Mouse (Mus musculus): ENCODE data around the gene Card19. TPM values are rescaled to one million over a fixed set of nuclear protein-coding genes. Genes with fewer than 3 reads are reported as not detected.

Gene Card19
- polyA plus RNA-seq, 1 experiment from 2014 or later, result 34.4 TPM

GRCm38 (mm10) chr13:49183161-49183560, 32.7 kb downstream of the Card19 start:
- Histone ChIP-seq H3K9me3 (replicated peaks; ENCODE audit: control insufficient read depth, low read length) (no peaks in the 10 kb centered on the region), H3K36me3 (replicated peaks; ENCODE audit: control insufficient read depth, insufficient read depth, low read depth, low read length) (no peaks in the 10 kb centered on the region), H3K9ac (replicated peaks; ENCODE audit: low read length) (no peak overlapping the region), H3K4me1 (ENCODE audit: control insufficient read depth, insufficient read depth, low read length) (no peaks in the 10 kb centered on the region), H3K4me3 (ENCODE audit: low read depth, low read length) (no peak overlapping the region), H3K27ac (replicated peaks; ENCODE audit: low read depth, low read length) (no peak overlapping the region), H3K4me2 (ENCODE audit: low read depth, low read length) (no peak overlapping the region), H3K27me3 (ENCODE audit: control insufficient read depth, insufficient read depth, low read length) (no peaks in the 10 kb centered on the region)
- 72% methylated on average over 5 of the region's 5 CpGs for WGBS
- ATAC-seq (replicated peaks; ENCODE audit: insufficient number of reproducible peaks, low FRiP score, low TSS enrichment, low read depth), result no peak
- no peak for DNase-seq (ENCODE audit: low spot score)

GRCm38 (mm10) chr13:49181411-49181984, 34.3 kb downstream of the Card19 start:
- Histone ChIP-seq H3K9ac (replicated peaks; ENCODE audit: low read length) (no peak overlapping the region), H3K4me2 (ENCODE audit: low read depth, low read length) (no peak overlapping the region), H3K9me3 (replicated peaks; ENCODE audit: control insufficient read depth, low read length) (no peaks in the 10 kb centered on the region), H3K4me1 (ENCODE audit: control insufficient read depth, insufficient read depth, low read length) (no peaks in the 10 kb centered on the region), H3K4me3 (ENCODE audit: low read depth, low read length) (no peak overlapping the region), H3K27ac (replicated peaks; ENCODE audit: low read depth, low read length) (no peak overlapping the region), H3K36me3 (replicated peaks; ENCODE audit: control insufficient read depth, insufficient read depth, low read depth, low read length) (no peaks in the 10 kb centered on the region), H3K27me3 (ENCODE audit: control insufficient read depth, insufficient read depth, low read length) (no peaks in the 10 kb centered on the region)
- WGBS, result 95% methylated on average over 3 of the region's 3 CpGs
- no peak for DNase-seq (ENCODE audit: low spot score)
- ATAC-seq (replicated peaks; ENCODE audit: insufficient number of reproducible peaks, low FRiP score, low TSS enrichment, low read depth), result no peak

GRCm38 (mm10) chr13:49180691-49181090, 35.1 kb downstream of the Card19 start:
- ATAC-seq (replicated peaks; ENCODE audit: insufficient number of reproducible peaks, low FRiP score, low TSS enrichment, low read depth), result no peak
- Histone ChIP-seq H3K36me3 (replicated peaks; ENCODE audit: control insufficient read depth, insufficient read depth, low read depth, low read length) (no peaks in the 10 kb centered on the region), H3K4me1 (ENCODE audit: control insufficient read depth, insufficient read depth, low read length) (no peaks in the 10 kb centered on the region), H3K4me3 (ENCODE audit: low read depth, low read length) (no peak overlapping the region), H3K4me2 (ENCODE audit: low read depth, low read length) (no peak overlapping the region), H3K9ac (replicated peaks; ENCODE audit: low read length) (no peak overlapping the region), H3K27me3 (ENCODE audit: control insufficient read depth, insufficient read depth, low read length) (no peaks in the 10 kb centered on the region), H3K9me3 (replicated peaks; ENCODE audit: control insufficient read depth, low read length) (no peaks in the 10 kb centered on the region), H3K27ac (replicated peaks; ENCODE audit: low read depth, low read length) (no peak overlapping the region)
- no peak for DNase-seq (ENCODE audit: low spot score)
- 79% methylated on average over 1 of the region's 1 CpGs for WGBS

GRCm38 (mm10) chr13:49180274-49180673, 35.6 kb downstream of the Card19 start:
- Histone ChIP-seq H3K27me3 (ENCODE audit: control insufficient read depth, insufficient read depth, low read length) (no peaks in the 10 kb centered on the region), H3K27ac (replicated peaks; ENCODE audit: low read depth, low read length) (no peak overlapping the region), H3K9ac (replicated peaks; ENCODE audit: low read length) (no peak overlapping the region), H3K4me1 (ENCODE audit: control insufficient read depth, insufficient read depth, low read length) (no peaks in the 10 kb centered on the region), H3K9me3 (replicated peaks; ENCODE audit: control insufficient read depth, low read length) (no peaks in the 10 kb centered on the region), H3K4me3 (ENCODE audit: low read depth, low read length) (no peak overlapping the region), H3K4me2 (ENCODE audit: low read depth, low read length) (no peak overlapping the region), H3K36me3 (replicated peaks; ENCODE audit: control insufficient read depth, insufficient read depth, low read depth, low read length) (no peaks in the 10 kb centered on the region)
- ATAC-seq (replicated peaks; ENCODE audit: insufficient number of reproducible peaks, low FRiP score, low TSS enrichment, low read depth), result no peak
- no peak for DNase-seq (ENCODE audit: low spot score)
- 87% methylated on average over 5 of the region's 5 CpGs for WGBS

GRCm38 (mm10) chr13:49178839-49179585, 36.8 kb downstream of the Card19 start:
- no peaks in the 10 kb centered on the region for H3K27me3 ChIP-seq (ENCODE audit: control insufficient read depth, insufficient read depth, low read length)
- WGBS, result 52% methylated on average over 18 of the region's 19 CpGs
- no peak overlapping the region for H3K4me3 ChIP-seq (ENCODE audit: low read depth, low read length)
- no peak overlapping the region for H3K9ac ChIP-seq (replicated peaks; ENCODE audit: low read length)
- no peaks in the 10 kb centered on the region for H3K36me3 ChIP-seq (replicated peaks; ENCODE audit: control insufficient read depth, insufficient read depth, low read depth, low read length)
- H3K4me2 ChIP-seq (ENCODE audit: low read depth, low read length), result no peak overlapping the region
- H3K4me1 ChIP-seq (ENCODE audit: control insufficient read depth, insufficient read depth, low read length), result no peaks in the 10 kb centered on the region
- H3K27ac ChIP-seq (replicated peaks; ENCODE audit: low read depth, low read length), result no peak overlapping the region
- no peaks in the 10 kb centered on the region for H3K9me3 ChIP-seq (replicated peaks; ENCODE audit: control insufficient read depth, low read length)
- ATAC-seq (replicated peaks; ENCODE audit: insufficient number of reproducible peaks, low FRiP score, low TSS enrichment, low read depth) (no peak), DNase-seq (ENCODE audit: low spot score) (no peak)

- Histone ChIP-seq H3K4me3 (ENCODE audit: low read depth, low read length) (no peak overlapping the region), H3K36me3 (replicated peaks; ENCODE audit: control insufficient read depth, insufficient read depth, low read depth, low read length) (no peaks in the 10 kb centered on the region), H3K9me3 (replicated peaks; ENCODE audit: control insufficient read depth, low read length) (no peaks in the 10 kb centered on the region), H3K4me1 (ENCODE audit: control insufficient read depth, insufficient read depth, low read length) (no peaks in the 10 kb centered on the region), H3K27me3 (ENCODE audit: control insufficient read depth, insufficient read depth, low read length) (no peaks in the 10 kb centered on the region), H3K27ac (replicated peaks; ENCODE audit: low read depth, low read length) (no peak overlapping the region), H3K4me2 (ENCODE audit: low read depth, low read length) (no peak overlapping the region), H3K9ac (replicated peaks; ENCODE audit: low read length) (no peak overlapping the region)
- DNase-seq (ENCODE audit: low spot score), result no peak
- ATAC-seq (replicated peaks; ENCODE audit: insufficient number of reproducible peaks, low FRiP score, low TSS enrichment, low read depth), result no peak
- WGBS, result 78% methylated on average over 10 of the region's 10 CpGs
Measured at GRCm38 (mm10) chr13:49175509-49175908, 40.3 kb downstream of the Card19 start.

GRCm38 (mm10) chr13:49172971-49173596, 42.8 kb downstream of the Card19 start:
- H3K36me3 ChIP-seq (replicated peaks; ENCODE audit: control insufficient read depth, insufficient read depth, low read depth, low read length), result no peaks in the 10 kb centered on the region
- H3K27me3 ChIP-seq (ENCODE audit: control insufficient read depth, insufficient read depth, low read length), result no peaks in the 10 kb centered on the region
- ATAC-seq (replicated peaks; ENCODE audit: insufficient number of reproducible peaks, low FRiP score, low TSS enrichment, low read depth), result peak; percentile 79
- H3K9me3 ChIP-seq (replicated peaks; ENCODE audit: control insufficient read depth, low read length), result no peaks in the 10 kb centered on the region
- H3K4me3 ChIP-seq (ENCODE audit: low read depth, low read length), result no peak overlapping the region
- no peak overlapping the region for H3K27ac ChIP-seq (replicated peaks; ENCODE audit: low read depth, low read length)
- no peak overlapping the region for H3K4me2 ChIP-seq (ENCODE audit: low read depth, low read length)
- peak; percentile 93 for DNase-seq (ENCODE audit: low spot score)
- no peaks in the 10 kb centered on the region for H3K4me1 ChIP-seq (ENCODE audit: control insufficient read depth, insufficient read depth, low read length)
- 7% methylated on average over 12 of the region's 12 CpGs for WGBS
- H3K9ac ChIP-seq (replicated peaks; ENCODE audit: low read length), result no peak overlapping the region

GRCm38 (mm10) chr13:49172335-49172734, 43.5 kb downstream of the Card19 start:
- no peak for DNase-seq (ENCODE audit: low spot score)
- Histone ChIP-seq H3K9me3 (replicated peaks; ENCODE audit: control insufficient read depth, low read length) (no peaks in the 10 kb centered on the region), H3K36me3 (replicated peaks; ENCODE audit: control insufficient read depth, insufficient read depth, low read depth, low read length) (no peaks in the 10 kb centered on the region), H3K27ac (replicated peaks; ENCODE audit: low read depth, low read length) (no peak overlapping the region), H3K4me1 (ENCODE audit: control insufficient read depth, insufficient read depth, low read length) (no peaks in the 10 kb centered on the region), H3K4me3 (ENCODE audit: low read depth, low read length) (no peak overlapping the region), H3K27me3 (ENCODE audit: control insufficient read depth, insufficient read depth, low read length) (no peaks in the 10 kb centered on the region), H3K9ac (replicated peaks; ENCODE audit: low read length) (no peak overlapping the region), H3K4me2 (ENCODE audit: low read depth, low read length) (no peak overlapping the region)
- WGBS, result 86% methylated on average over 7 of the region's 7 CpGs
- ATAC-seq (replicated peaks; ENCODE audit: insufficient number of reproducible peaks, low FRiP score, low TSS enrichment, low read depth), result no peak

Measured in embryonic facial prominence, embryonic 11.5 days (tissue).